In the genomic region with DNA sequence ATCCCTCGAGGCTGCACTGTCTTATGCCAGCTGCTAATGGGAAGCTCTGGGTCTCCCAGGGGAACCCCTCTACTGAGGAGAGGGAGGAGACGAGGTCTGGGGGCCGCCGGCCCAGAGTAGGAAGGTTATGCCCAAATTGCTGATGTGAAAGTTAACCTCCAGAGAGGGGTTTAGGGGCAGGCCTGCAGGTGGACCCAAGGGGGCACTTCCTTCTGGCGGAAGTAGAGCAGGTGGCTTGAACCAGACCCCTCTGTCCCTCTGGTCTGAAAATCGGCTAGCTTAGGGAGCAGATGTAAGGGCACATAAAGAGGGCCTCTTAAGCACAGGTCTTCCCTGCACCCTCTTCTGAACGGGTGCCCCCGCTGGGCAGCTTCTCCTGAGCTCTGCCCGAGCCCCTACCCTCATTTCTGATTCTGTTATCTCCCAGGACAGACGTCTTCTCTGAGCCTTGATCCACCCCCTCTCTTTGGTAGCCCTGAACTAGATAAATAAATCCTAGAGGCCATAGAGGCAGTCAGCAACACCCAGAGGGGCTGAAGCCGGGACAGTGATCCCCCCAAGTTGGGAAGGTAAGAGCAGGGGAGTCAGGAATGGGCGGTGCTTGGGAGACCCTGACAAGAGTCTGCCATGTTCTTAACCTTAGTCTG, we compare ENCODE assay signal across 8 mouse cellular contexts. TPM values are rescaled to one million over a fixed set of nuclear protein-coding genes. Genes with fewer than 3 reads are reported as not detected.
DNase-seq lines count a peak whose midpoint lies in the region; ATAC-seq and TF ChIP-seq lines count a peak whose summit lies in the region.

No protein-coding gene starts in this region.

- no peak for TF ChIP-seq CTCF in cerebellum, adult 2 months (IDR thresholded peaks at IDR 0.05; ENCODE audit: borderline replicate concordance, insufficient read depth, low read depth, low read length)

- no peaks in the 10 kb centered on the region for H3K9me3 ChIP-seq in forebrain, embryonic 12.5 days
- H3K9me3 ChIP-seq in forebrain, embryonic 11.5 days (ENCODE audit: control insufficient read depth, low read length): no peaks in the 10 kb centered on the region
- H3K9me3 ChIP-seq in liver, embryonic 12.5 days (replicated peaks): no peaks in the 10 kb centered on the region
- no peaks in the 10 kb centered on the region for H3K9me3 ChIP-seq in stomach, embryonic 15.5 days

- H3K27ac ChIP-seq in forebrain, embryonic 12.5 days: 0 out of 2 replicates have a peak overlapping the region, but pooled peaks have one; percentile 36
- no peak overlapping the region for H3K27ac ChIP-seq in forebrain, embryonic 11.5 days (ENCODE audit: low read depth, low read length)
- peak overlapping the region; percentile 78 for H3K27ac ChIP-seq in liver, embryonic 12.5 days
- peak overlapping the region; percentile 88 for H3K27ac ChIP-seq in stomach, embryonic 15.5 days
- H3K27ac ChIP-seq in cerebellum, adult 2 months (ENCODE audit: insufficient read depth, low read length): no peak overlapping the region

- WGBS in forebrain, embryonic 12.5 days: 47% methylated on average over 12 of the region's 12 CpGs
- 51% methylated on average over 12 of the region's 12 CpGs for WGBS in forebrain, embryonic 11.5 days
- WGBS in liver, embryonic 12.5 days (ENCODE audit: insufficient replicate concordance): 15% methylated on average over 12 of the region's 12 CpGs
- WGBS in stomach, embryonic 15.5 days: 57% methylated on average over 12 of the region's 12 CpGs
- WGBS in cerebellum, adult 2 months: 64% methylated on average over 12 of the region's 12 CpGs

- TF ChIP-seq POLR2A in cerebellum, adult 2 months (IDR thresholded peaks at IDR 0.05; ENCODE audit: borderline replicate concordance, insufficient read depth, low read length): no peak

- no peak for DNase-seq in forebrain, embryonic 11.5 days (ENCODE audit: low spot score)
- DNase-seq in retina, embryonic 14.5 days (ENCODE audit: low spot score): peak; percentile 50
- DNase-seq in retina, postnatal 1 day: no peak
- no peak for DNase-seq in cerebellum, adult 2 months
- DNase-seq in left cerebral cortex, adult 8-10 months (ENCODE audit: low spot score in 2 of 2): no peak

- no peak overlapping the region for H3K4me3 ChIP-seq in forebrain, embryonic 12.5 days (replicated peaks)
- H3K4me3 ChIP-seq in forebrain, embryonic 11.5 days (ENCODE audit: low read depth, low read length): no peak overlapping the region
- H3K4me3 ChIP-seq in liver, embryonic 12.5 days: peak overlapping the region; percentile 59
- H3K4me3 ChIP-seq in stomach, embryonic 15.5 days (replicated peaks): peak overlapping the region; percentile 38; the same call in 1 of the 2 replicates
- no peak overlapping the region for H3K4me3 ChIP-seq in cerebellum, adult 2 months (replicated peaks; ENCODE audit: insufficient read depth, low read depth, low read length)

- H3K27me3 ChIP-seq in forebrain, embryonic 12.5 days: peaks cover 23% of the 10 kb centered on the region
- H3K27me3 ChIP-seq in forebrain, embryonic 11.5 days (ENCODE audit: control insufficient read depth, insufficient read depth, low read length): no peaks in the 10 kb centered on the region
- peaks cover 13% of the 10 kb centered on the region for H3K27me3 ChIP-seq in liver, embryonic 12.5 days (replicated peaks)
- H3K27me3 ChIP-seq in stomach, embryonic 15.5 days (replicated peaks): no peaks in the 10 kb centered on the region
- no peaks in the 10 kb centered on the region for H3K27me3 ChIP-seq in cerebellum, adult 2 months (ENCODE audit: control insufficient read depth, insufficient read depth, low read length)

- peak overlapping the region; percentile 37; the same call in 1 of the 2 replicates for H3K4me2 ChIP-seq in forebrain, embryonic 12.5 days
- H3K4me2 ChIP-seq in forebrain, embryonic 11.5 days (ENCODE audit: low read depth, low read length, severe bottlenecking): no peak overlapping the region
- H3K4me2 ChIP-seq in liver, embryonic 12.5 days: peak overlapping the region; percentile 88
- peak overlapping the region; percentile 67 for H3K4me2 ChIP-seq in stomach, embryonic 15.5 days

- H3K4me1 ChIP-seq in forebrain, embryonic 12.5 days: peaks cover 77% of the 10 kb centered on the region
- peaks cover 26% of the 10 kb centered on the region; the same call in 1 of the 2 replicates for H3K4me1 ChIP-seq in forebrain, embryonic 11.5 days (replicated peaks; ENCODE audit: control insufficient read depth, insufficient read depth, low read length)
- H3K4me1 ChIP-seq in liver, embryonic 12.5 days: peaks cover 96% of the 10 kb centered on the region
- peaks cover 79% of the 10 kb centered on the region for H3K4me1 ChIP-seq in stomach, embryonic 15.5 days
- H3K4me1 ChIP-seq in cerebellum, adult 2 months (ENCODE audit: control insufficient read depth, insufficient read depth, low read length): peaks cover 38% of the 10 kb centered on the region

- H3K36me3 ChIP-seq in forebrain, embryonic 12.5 days (replicated peaks): 0 out of 2 replicates have a peak, but pooled peaks cover 3% of the 10 kb centered on the region
- H3K36me3 ChIP-seq in forebrain, embryonic 11.5 days (ENCODE audit: control insufficient read depth, insufficient read depth, low read length): no peaks in the 10 kb centered on the region
- peaks cover 8% of the 10 kb centered on the region for H3K36me3 ChIP-seq in liver, embryonic 12.5 days
- H3K36me3 ChIP-seq in stomach, embryonic 15.5 days: no peaks in the 10 kb centered on the region

- H3K9ac ChIP-seq in forebrain, embryonic 12.5 days: no peak overlapping the region
- H3K9ac ChIP-seq in forebrain, embryonic 11.5 days (ENCODE audit: low read length): no peak overlapping the region; the same call in 1 of the 2 replicates
- H3K9ac ChIP-seq in liver, embryonic 12.5 days: peak overlapping the region; percentile 70
- no peak overlapping the region for H3K9ac ChIP-seq in stomach, embryonic 15.5 days

- ATAC-seq in forebrain, embryonic 12.5 days (ENCODE audit: low FRiP score): no peak
- ATAC-seq in forebrain, embryonic 11.5 days (replicated peaks; ENCODE audit: low FRiP score): no peak
- peak; percentile 25; the same call in 1 of the 2 replicates for ATAC-seq in liver, embryonic 12.5 days
- ATAC-seq in stomach, embryonic 15.5 days (ENCODE audit: insufficient read depth, low FRiP score, low read depth): no peak

RNA-seq across cellular contexts. Expression of gene Hdac7, which starts 18.2 kb away (rescaled TPM):
- polyA plus RNA-seq in forebrain, embryonic 12.5 days (2016; fragmentation: Nextera tagmentation; extraction: Ambion mirVana): 23.7 and 24.1 TPM in 2 replicates
- 23.9 and 26.4 TPM in 2 replicates for polyA plus RNA-seq in forebrain, embryonic 11.5 days (2014; fragmentation: Nextera tagmentation; extraction: Ambion mirVana)
- polyA plus RNA-seq in liver, embryonic 12.5 days (2016; fragmentation: Nextera tagmentation; extraction: Ambion mirVana): 14.0 and 14.3 TPM in 2 replicates
- 22.1 and 23.6 TPM in 2 replicates for polyA plus RNA-seq in stomach, embryonic 15.5 days (2015; fragmentation: Nextera tagmentation; extraction: Ambion mirVana)
- polyA plus RNA-seq in cerebellum, adult 2 months (2012; rRNA removed): 38.3 and 40.9 TPM in 2 replicates
- total RNA-seq in left cerebral cortex, adult 8-10 months (2022): 10 to 100 TPM; 27.7 to 34.7 (median 32.9) TPM

RNA-seq across cellular contexts. Expression of gene Slc48a1, which starts 47.7 kb away (rescaled TPM):
- 36.6 and 38.1 TPM in 2 replicates for polyA plus RNA-seq in forebrain, embryonic 12.5 days (2016; fragmentation: Nextera tagmentation; extraction: Ambion mirVana)
- 32.1 and 32.9 TPM in 2 replicates for polyA plus RNA-seq in forebrain, embryonic 11.5 days (2014; fragmentation: Nextera tagmentation; extraction: Ambion mirVana)
- 83.8 and 88.7 TPM in 2 replicates for polyA plus RNA-seq in liver, embryonic 12.5 days (2016; fragmentation: Nextera tagmentation; extraction: Ambion mirVana)
- 29.6 and 41.9 TPM in 2 replicates for polyA plus RNA-seq in stomach, embryonic 15.5 days (2015; fragmentation: Nextera tagmentation; extraction: Ambion mirVana)
- 129 and 133 TPM in 2 replicates for polyA plus RNA-seq in cerebellum, adult 2 months (2012; rRNA removed)
- total RNA-seq in left cerebral cortex, adult 8-10 months (2022): 100 to 1,000 TPM; 149 to 181 (median 177) TPM

RNA-seq across cellular contexts. Expression of gene Rapgef3, which starts 58.3 kb away (rescaled TPM):
- 6.2 and 6.3 TPM in 2 replicates for polyA plus RNA-seq in forebrain, embryonic 12.5 days (2016; fragmentation: Nextera tagmentation; extraction: Ambion mirVana)
- 4.8 and 5.5 TPM in 2 replicates for polyA plus RNA-seq in forebrain, embryonic 11.5 days (2014; fragmentation: Nextera tagmentation; extraction: Ambion mirVana)
- polyA plus RNA-seq in liver, embryonic 12.5 days (2016; fragmentation: Nextera tagmentation; extraction: Ambion mirVana): 3.5 and 3.9 TPM in 2 replicates
- 9.0 and 10.0 TPM in 2 replicates for polyA plus RNA-seq in stomach, embryonic 15.5 days (2015; fragmentation: Nextera tagmentation; extraction: Ambion mirVana)
- polyA plus RNA-seq in cerebellum, adult 2 months (2012; rRNA removed): 35.0 and 36.5 TPM in 2 replicates
- total RNA-seq in left cerebral cortex, adult 8-10 months (2022): 10 to 100 TPM; 38.3 to 61.9 (median 47.0) TPM

Comparison
In these comparisons a context has a peak if more than half of its experiments do, and no peak if none do; other contexts are left out.
1. H3K27ac ChIP-seq: peak in forebrain, embryonic 12.5 days (single experiment), liver, embryonic 12.5 days (single experiment) and stomach, embryonic 15.5 days (single experiment); none in forebrain, embryonic 11.5 days (single experiment) and cerebellum, adult 2 months (single experiment).
2. H3K4me3 ChIP-seq: peak in liver, embryonic 12.5 days (single experiment) and stomach, embryonic 15.5 days (single experiment); none in forebrain, embryonic 12.5 days (single experiment), forebrain, embryonic 11.5 days (single experiment) and cerebellum, adult 2 months (single experiment).